Mouse (Mus musculus): ENCODE data around the gene Sgip1. TPM values are rescaled to one million over a fixed set of nuclear protein-coding genes. Genes with fewer than 3 reads are reported as not detected.

Gene Sgip1
- 124 TPM for polyA plus RNA-seq (2015; fragmentation: Illumina TruSeq; extraction: RNeasy Lipid Tissue Mini Kit (QIAGEN cat#74804); ENCODE audit: low read depth, low replicate concordance)

GRCm38 (mm10) chr4:102741287-102741686, at the start of gene Sgip1:
Sgip1 (plus strand) TSS chr4:102741297.

GRCm38 (mm10) chr4:102978440-102978839, 237.3 kb downstream of the Sgip1 start, which contains the start of gene Tctex1d1:
Tctex1d1 (plus strand) TSS chr4:102978606.

Other genes with a start within 250 kb of the Sgip1 start
- gene Tctex1d1, start 237.3 kb downstream of the Sgip1 start, polyA plus RNA-seq (2015; fragmentation: Illumina TruSeq; extraction: RNeasy Lipid Tissue Mini Kit (QIAGEN cat#74804); ENCODE audit: low read depth, low replicate concordance), result 1.0 TPM

Measured in brain, adult 10 weeks (tissue).